In genomic region chr8:82476708-82477425, GRCm38 (mm10) we compare ENCODE assay signal across 23 mouse cellular contexts.
DNase-seq lines count a peak whose midpoint lies in the region; TF ChIP-seq lines count a peak whose summit lies in the region.
"Had no signal": no experiment of that assay in that cellular context is flagged by ENCODE, and none has a peak within 500 bp of the region (broad histone marks: within the 10 kb centered on the region; RNA-seq: fewer than 3 reads in every experiment).

No protein-coding gene starts in this region.

- no peak overlapping the region for H3K4me3 ChIP-seq in kidney, adult 2 months (ENCODE audit: insufficient read depth, low read depth, low read length)
- H3K4me3 ChIP-seq: embryonic facial prominence, embryonic 13.5 days; heart, embryonic 13.5 days; hindbrain, embryonic 15.5 days; layer of hippocampus, adult 2 months; limb, embryonic 13.5 days; liver, embryonic 13.5 days; midbrain, embryonic 12.5 days; neural tube, embryonic 15.5 days had no signal

- H3K36me3 ChIP-seq in kidney, adult 2 months (ENCODE audit: control insufficient read depth, insufficient read depth, low read length): no peaks in the 10 kb centered on the region
- H3K36me3 ChIP-seq: embryonic facial prominence, embryonic 13.5 days; heart, embryonic 13.5 days; hindbrain, embryonic 15.5 days; limb, embryonic 13.5 days; liver, embryonic 13.5 days; midbrain, embryonic 12.5 days; neural tube, embryonic 15.5 days had no signal

- TF ChIP-seq CTCF in brain, embryonic 14.5 days (IDR thresholded peaks at IDR 0.05; ENCODE audit: borderline replicate concordance, extremely low read depth, insufficient read depth, insufficient read length): no peak
- TF ChIP-seq CTCF in kidney, adult 2 months (conservative IDR thresholded peaks at IDR 0.05; ENCODE audit: insufficient read depth, insufficient read length, low read depth, low read length): no peak

- 46% methylated on average over 7 of the region's 7 CpGs for WGBS in kidney, adult 2 months

- peak; percentile 22 for DNase-seq in kidney, adult 18-20 months
- DNase-seq in kidney, postnatal 25 days: no peak
- DNase-seq in brain, embryonic 14.5 days (ENCODE audit: low read depth): peak; percentile 2
- peak; percentile 44 for DNase-seq in kidney, adult 2 months
- DNase-seq in kidney, postnatal 10 days: peak; percentile 8
- DNase-seq in frontal cortex, adult 2 months (ENCODE audit: extremely low spot score in 1 of 2, low spot score in 1 of 2): no peak
- DNase-seq in heart, adult 8-10 months (ENCODE audit: low spot score): no peak
- DNase-seq: cerebellum, adult 11-12 months; cerebellum, postnatal 25 days; heart, postnatal 36 days; layer of hippocampus, postnatal 36 days; liver, embryonic 13.5 days; lung, embryonic 14.5 days; right cerebral cortex, postnatal 4 days; thymus, postnatal 14 days had no signal

- H3K27me3 ChIP-seq in kidney, adult 2 months (replicated peaks; ENCODE audit: control insufficient read depth, insufficient read depth, low read length): no peaks in the 10 kb centered on the region
- H3K27me3 ChIP-seq: embryonic facial prominence, embryonic 13.5 days; heart, embryonic 13.5 days; hindbrain, embryonic 15.5 days; limb, embryonic 13.5 days; liver, embryonic 13.5 days; midbrain, embryonic 12.5 days; neural tube, embryonic 15.5 days had no signal

- H3K27ac ChIP-seq in kidney, adult 2 months (ENCODE audit: insufficient read depth, low read depth, low read length): peak overlapping the region; percentile 26; the same call in 1 of the 2 replicates
- H3K27ac ChIP-seq: embryonic facial prominence, embryonic 13.5 days; heart, embryonic 13.5 days; hindbrain, embryonic 15.5 days; layer of hippocampus, adult 2 months; limb, embryonic 13.5 days; liver, embryonic 13.5 days; macrophage; midbrain, embryonic 12.5 days; neural tube, embryonic 15.5 days had no signal

- no peak for TF ChIP-seq POLR2A in brain, embryonic 14.5 days (IDR thresholded peaks at IDR 0.05; ENCODE audit: borderline replicate concordance, extremely low read depth, insufficient read depth, insufficient read length, poor library complexity, severe bottlenecking)
- TF ChIP-seq POLR2A in kidney, adult 2 months (IDR thresholded peaks at IDR 0.05; ENCODE audit: low read depth, low read length): no peak

- H3K4me1 ChIP-seq in kidney, adult 2 months (ENCODE audit: control insufficient read depth, insufficient read depth, low read length): peaks cover 5% of the 10 kb centered on the region
- H3K4me1 ChIP-seq: embryonic facial prominence, embryonic 13.5 days; hindbrain, embryonic 15.5 days; liver, embryonic 13.5 days; midbrain, embryonic 12.5 days; neural tube, embryonic 15.5 days had no signal

Comparison
In these comparisons a context has a peak if more than half of its experiments do, and no peak if none do; other contexts are left out.
1. DNase-seq: peak in kidney, adult 18-20 months (single experiment), brain, embryonic 14.5 days (single experiment), kidney, adult 2 months (single experiment) and kidney, postnatal 10 days (single experiment); none in kidney, postnatal 25 days (0 of 2), frontal cortex, adult 2 months (0 of 2) and heart, adult 8-10 months (single experiment).